Mouse (Mus musculus) C2C12 (cell line): ENCODE results near the gene Vapb.

Source experiments
- CEBPB ChIP-seq: IDR thresholded peaks from one replicate; pipeline ENCODE4 v1.6.1; 2011; ENCODE audit warnings: low read depth, mild to moderate bottlenecking, control low read depth, moderate library complexity
- CTCF ChIP-seq: IDR thresholded peaks from one replicate; pipeline ENCODE4 v1.5.1; 2011; ENCODE audit not compliant: control insufficient read depth, insufficient read depth, insufficient read length
- MAX ChIP-seq: IDR thresholded peaks from one replicate; pipeline ENCODE4 v1.6.1; 2011; ENCODE audit warnings: mild to moderate bottlenecking, control low read depth
- USF1 ChIP-seq: IDR thresholded peaks from one replicate; pipeline ENCODE4 v1.6.1; 2011; ENCODE audit warnings: low read depth, mild to moderate bottlenecking, control low read depth, moderate library complexity

GRCm38 (mm10) chr2:173757624-173758155, 20.4 kb downstream of the Vapb start:
- TF ChIP-seq CTCF (no peak), USF1 (no peak), MAX (no peak), CEBPB (no peak)
